Mouse (Mus musculus) natural killer cell, adult 2 months (primary cell): ENCODE data around the gene Cnn2.
"Not testable (repeated sequence)": the region's sequence is repeated elsewhere in the genome, so short reads cannot be mapped to it uniquely, and the experiment has no call there.

Experiments used
- DNase-seq, 2 experiments: peaks; one replicate each; pipeline ENCODE4 v3.0.0; 2022; ENCODE audit warnings: low spot score in 2 of 2

The Cnn2 gene

GRCm38 (mm10) chr10:79988506-79989271 is at the start of gene Cnn2:
Gene Cnn2, plus strand, starts transcription at chr10:79988584.
- DNase-seq: peak; percentile 44 to 49

DNA sequence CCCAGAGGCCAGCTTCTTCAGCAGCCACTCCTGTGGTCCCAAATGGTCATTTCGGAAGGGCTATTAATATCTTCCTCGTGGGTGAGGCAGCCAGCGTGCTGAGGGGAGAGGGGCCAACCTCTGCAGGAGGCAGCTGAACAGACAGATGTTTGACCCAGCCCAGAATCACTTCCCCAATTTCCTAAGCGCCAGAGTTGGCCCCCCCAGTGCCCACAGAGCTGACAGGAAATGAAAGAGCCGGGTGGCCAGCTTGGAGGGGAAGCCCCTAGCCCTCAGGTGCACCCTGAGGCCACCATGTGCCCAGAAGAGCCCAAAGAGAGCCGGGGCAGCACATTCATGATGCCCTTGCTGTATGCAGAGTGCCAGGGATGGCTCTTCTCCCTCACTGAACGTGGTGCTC is 47.6 kb upstream of the Cnn2 start:
- DNase-seq: peak in 1 of 2 experiments; percentile 86

- DNase-seq: no peak
These were observed 45.4 kb upstream of the Cnn2 start for GRCm38 (mm10) chr10:79942988-79943387.

DNA sequence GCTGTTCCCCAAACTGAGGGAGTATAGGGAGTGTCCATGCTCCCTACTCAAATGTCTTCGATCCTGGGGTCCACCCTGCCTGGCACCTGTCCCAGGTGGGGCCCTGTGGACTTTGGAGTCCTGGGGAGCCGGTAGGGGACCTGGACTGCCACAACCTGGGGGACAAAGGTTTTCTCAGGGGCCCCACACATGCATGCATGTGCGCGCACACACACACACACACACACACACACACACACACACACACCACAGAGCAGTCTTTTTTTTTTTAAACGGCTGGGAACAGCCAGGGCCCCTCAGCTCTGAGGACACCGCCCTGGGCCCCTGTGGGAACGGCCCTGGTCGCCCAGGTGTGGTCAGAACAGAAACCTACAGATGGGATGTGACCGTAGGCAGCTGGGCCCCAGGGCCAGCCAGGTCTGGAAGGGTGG is 44.9 kb upstream of the Cnn2 start:
- no peak for DNase-seq

DNA sequence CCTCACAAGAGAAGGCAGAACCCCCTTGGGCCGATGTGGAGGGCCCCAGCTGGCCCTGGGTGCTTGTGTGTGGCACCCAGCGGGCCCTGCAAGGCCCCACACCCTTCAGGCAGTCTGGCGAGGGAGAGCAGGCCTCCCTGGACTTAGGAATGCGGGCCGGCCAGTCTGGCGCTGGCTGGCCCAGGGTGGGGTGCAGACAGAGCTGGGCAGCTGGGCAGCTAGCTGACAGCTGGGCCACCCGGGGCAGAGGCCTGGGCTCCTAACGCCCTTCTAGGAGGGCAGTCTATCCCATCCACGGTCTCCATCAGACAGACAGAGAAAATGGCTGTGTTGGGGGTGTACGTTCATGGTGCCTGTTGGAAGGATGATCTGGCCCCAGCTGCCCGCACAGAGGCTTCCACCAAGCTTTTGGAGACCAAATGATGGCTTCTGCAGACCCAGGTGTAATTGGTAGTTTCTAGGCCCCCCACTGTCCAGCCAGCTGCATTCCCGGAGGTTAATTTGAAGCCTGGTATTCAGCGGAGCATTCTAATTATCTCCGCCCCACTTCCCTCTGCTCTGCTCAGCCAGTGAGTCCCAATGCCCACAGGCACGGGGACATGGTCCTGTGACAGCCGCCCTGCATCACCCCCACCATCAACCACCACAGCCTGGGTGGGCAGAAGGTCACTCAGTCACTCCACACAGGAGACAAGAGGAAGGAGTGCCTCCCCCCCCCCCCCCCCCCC is 42.7 kb upstream of the Cnn2 start:
- no peak for DNase-seq

- DNase-seq: no peak
These were observed 41.5 kb upstream of the Cnn2 start for GRCm38 (mm10) chr10:79946752-79947322.

DNA sequence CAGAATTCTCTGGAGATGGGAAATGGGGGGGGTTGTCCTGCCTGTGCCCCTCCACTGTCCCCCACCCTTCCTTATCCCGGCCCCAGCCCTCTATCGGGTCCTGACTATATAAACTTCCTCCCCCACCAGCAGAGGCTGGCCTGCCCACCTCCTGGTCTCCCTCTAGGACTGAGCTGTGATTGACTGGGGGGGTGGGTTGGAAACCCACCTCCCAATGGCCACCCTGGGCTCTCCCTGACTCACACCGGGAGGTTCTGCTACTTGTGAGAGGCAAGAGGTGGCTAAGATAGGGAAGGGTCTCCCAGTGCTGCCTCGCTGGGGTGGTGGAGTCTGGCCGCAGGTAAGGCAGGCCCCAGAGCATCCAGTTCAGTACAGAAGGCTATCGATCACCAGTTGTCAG is 40.9 kb upstream of the Cnn2 start:
- DNase-seq: no peak

GRCm38 (mm10) chr10:79949873-79950272 is 38.5 kb upstream of the Cnn2 start:
- no peak for DNase-seq

DNA sequence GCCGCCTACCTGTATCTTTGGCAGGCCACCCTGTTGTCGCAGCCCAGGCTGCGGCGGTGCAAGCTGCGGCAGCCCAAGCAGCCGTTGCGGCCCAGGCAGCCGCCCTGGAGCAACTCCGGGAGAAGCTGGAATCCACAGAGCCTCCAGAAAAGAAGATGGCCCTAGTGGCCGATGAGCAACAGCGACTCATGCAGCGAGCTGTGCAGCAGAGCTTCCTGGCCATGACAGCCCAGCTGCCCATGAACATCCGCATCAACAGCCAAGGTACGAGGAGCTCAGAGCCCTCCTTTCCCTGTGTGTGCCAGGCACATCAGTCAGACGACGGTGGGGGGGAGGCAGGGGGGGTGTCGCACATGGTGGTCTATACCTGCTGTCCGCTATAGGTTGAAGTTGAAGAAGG is 37.7 kb upstream of the Cnn2 start:
- DNase-seq: no peak

DNA sequence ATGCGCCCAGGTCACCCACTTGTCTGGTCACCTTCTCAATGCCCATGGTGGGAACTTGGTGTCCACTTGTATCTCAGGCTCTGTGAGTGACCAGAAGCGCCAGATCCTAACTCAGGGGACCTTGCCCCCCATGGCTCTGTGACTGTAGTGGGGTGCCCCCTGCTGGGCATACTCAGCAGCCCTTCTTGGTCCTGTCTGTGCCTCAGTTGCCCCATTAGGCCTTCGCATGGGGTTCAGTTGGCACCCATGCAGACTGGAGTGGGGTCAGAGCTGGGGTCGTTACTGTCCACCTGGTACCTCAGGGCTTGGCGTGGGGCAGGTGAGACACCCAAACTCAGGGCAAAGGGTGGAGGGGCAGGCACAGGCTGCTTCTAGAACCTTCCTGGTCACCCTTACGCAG is 34.4 kb upstream of the Cnn2 start:
- peak in 1 of 2 experiments; percentile 49 for DNase-seq

- no peak for DNase-seq
These were observed 32.7 kb upstream of the Cnn2 start for GRCm38 (mm10) chr10:79955691-79956090.

GRCm38 (mm10) chr10:79956643-79957154 is 31.7 kb upstream of the Cnn2 start:
- DNase-seq: no peak

DNA sequence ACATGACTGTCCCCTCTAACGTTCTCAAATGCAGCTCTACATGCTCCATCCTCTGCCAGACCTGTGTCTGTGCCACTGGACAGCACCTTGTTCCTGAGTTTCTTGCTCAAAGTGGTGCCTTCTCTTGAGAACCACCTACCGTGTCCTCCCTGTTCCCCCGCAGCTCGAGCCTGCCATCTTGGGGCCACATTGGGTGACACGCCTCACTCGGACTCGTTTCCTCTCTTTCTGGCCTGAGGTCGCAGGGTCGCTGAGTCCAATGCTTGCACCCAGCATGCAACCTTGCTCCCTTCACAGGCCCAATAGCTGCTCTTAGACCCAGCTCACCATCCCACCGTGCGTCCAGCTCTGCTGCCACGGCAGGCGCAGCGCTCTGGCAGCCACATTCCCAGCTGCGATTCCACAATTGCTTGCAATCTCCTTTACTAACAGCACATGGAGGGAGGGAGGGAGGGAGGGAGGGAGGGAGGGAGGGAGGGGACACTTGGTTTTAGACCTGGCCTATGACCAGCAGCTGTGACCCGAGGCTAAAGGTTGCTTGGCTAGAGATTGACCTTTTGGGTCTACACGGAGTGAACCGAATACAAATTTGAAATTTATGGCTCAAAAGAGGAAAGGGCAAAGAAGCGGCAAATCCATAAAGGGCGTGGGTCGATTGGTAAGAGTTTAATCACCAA is 30.1 kb upstream of the Cnn2 start:
- DNase-seq: peak; percentile 79 to 86

GRCm38 (mm10) chr10:79959412-79959811 is 29.0 kb upstream of the Cnn2 start:
- not testable (repeated sequence) for DNase-seq

GRCm38 (mm10) chr10:79959847-79960601 is 28.4 kb upstream of the Cnn2 start, which contains the start of gene Wdr18:
Gene Wdr18, plus strand, starts transcription at chr10:79960152.
- DNase-seq: peak; percentile 100

DNA sequence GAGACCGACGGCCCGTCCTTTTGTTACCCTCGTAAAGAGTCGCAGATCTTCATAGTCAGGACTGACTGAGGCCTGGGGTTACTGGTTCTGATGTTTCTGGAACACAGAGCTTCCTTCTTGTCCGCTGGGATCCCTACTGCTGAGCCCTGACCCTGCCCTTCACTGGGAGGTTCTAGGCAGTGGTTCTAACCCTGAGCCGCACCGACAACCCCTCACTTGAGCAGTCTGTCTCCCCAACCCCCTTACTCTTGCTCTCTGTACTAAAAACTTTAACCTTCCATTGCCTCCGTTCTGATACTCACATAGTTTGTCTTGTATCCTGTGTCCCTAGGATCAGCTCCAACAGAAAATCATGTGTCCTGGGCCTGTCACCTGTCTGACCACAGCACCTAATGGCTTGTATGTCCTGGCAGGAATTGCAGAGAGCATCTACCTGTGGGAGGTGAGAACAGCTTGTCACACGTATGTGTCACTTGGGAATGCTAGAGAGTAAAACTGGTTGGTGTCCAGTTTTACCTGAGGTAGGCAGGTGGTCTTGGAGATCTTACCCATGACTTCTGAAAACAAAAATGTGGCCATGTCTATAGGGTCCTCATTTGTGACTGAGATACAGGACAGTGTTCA is 27.6 kb upstream of the Cnn2 start:
- DNase-seq: no peak

GRCm38 (mm10) chr10:79964727-79965126 is 23.7 kb upstream of the Cnn2 start:
- DNase-seq: no peak

GRCm38 (mm10) chr10:79965325-79965724 is 23.1 kb upstream of the Cnn2 start:
- no peak for DNase-seq

GRCm38 (mm10) chr10:79966886-79967400 is 21.4 kb upstream of the Cnn2 start:
- DNase-seq: no peak

- no peak for DNase-seq
These were observed 20.2 kb upstream of the Cnn2 start for GRCm38 (mm10) chr10:79968181-79968580.
